Mouse (Mus musculus) hindbrain, embryonic 16.5 days (tissue): ENCODE measurements around the gene P2rx3. TPM values are rescaled to one million over a fixed set of nuclear protein-coding genes. Genes with fewer than 3 reads are reported as not detected.

Experiments
- ATAC-seq: fragments of 200-750 bp; cut with Nextera tagmentation; 2 replicates; pipeline ENCODE4 v1.8.0; 2017; ENCODE audit warnings: moderate TSS enrichment, moderate library complexity
- H3K27ac ChIP-seq: fragments of 300-500 bp; sonication (generic); 2 replicates; pipeline ENCODE4 v1.5.1; 2014; ENCODE audit warnings: low read depth, mild to moderate bottlenecking, control low read depth, low read length, moderate library complexity
- H3K27me3 ChIP-seq: fragments of 300-500 bp; sonication (generic); replicated peaks from 2 replicates; pipeline ENCODE4 v1.6.1; 2014; ENCODE audit warnings: low read length; ENCODE audit not compliant: control insufficient read depth, insufficient read depth
- H3K36me3 ChIP-seq: fragments of 300-500 bp; sonication (generic); 2 replicates; pipeline ENCODE4 v1.6.1; 2014; ENCODE audit warnings: mild to moderate bottlenecking, low read length, moderate library complexity, mixed read lengths; ENCODE audit not compliant: control insufficient read depth, insufficient read depth
- H3K4me1 ChIP-seq: fragments of 300-500 bp; sonication (generic); 2 replicates; pipeline ENCODE4 v1.6.1; 2014; ENCODE audit warnings: low read depth, low read length; ENCODE audit not compliant: control insufficient read depth, insufficient read depth
- H3K4me2 ChIP-seq: fragments of 300-500 bp; sonication (generic); 2 replicates; pipeline ENCODE4 v1.6.1; 2014; ENCODE audit warnings: mild to moderate bottlenecking, low read length, control low read depth, moderate library complexity
- H3K4me3 ChIP-seq: fragments of 300-500 bp; sonication (generic); 2 replicates; pipeline ENCODE4 v1.5.1; 2014; ENCODE audit warnings: mild to moderate bottlenecking, low read length, control low read depth, moderate library complexity
- H3K9ac ChIP-seq: fragments of 300-500 bp; sonication (generic); 2 replicates; pipeline ENCODE4 v1.6.1; 2014; ENCODE audit warnings: low read depth, mild to moderate bottlenecking, control low read depth, low read length, moderate library complexity
- H3K9me3 ChIP-seq: fragments of 300-500 bp; sonication (generic); 2 replicates; pipeline ENCODE4 v1.6.1; 2014; ENCODE audit warnings: mild to moderate bottlenecking, low read length, moderate library complexity; ENCODE audit not compliant: control insufficient read depth
- WGBS: fragments of 180-500 bp; shearing (Covaris S2); extraction: QIAGEN DNeasy Blood & Tissue Kit; methylation state at CpG from one replicate; pipeline ENCODE4 v1.1.7; 2014; 5-methylcytosine and 5-hydroxymethylcytosine counted together
- polyA plus RNA-seq: library from polyadenylated mRNA; unstranded; fragments of >200 nt; fragmentation: Nextera tagmentation; extraction: Ambion mirVana; gene quantifications from 2 replicates; pipeline ENCODE4 v1.2.1, GENCODE M21; 2015

P2rx3 gene
- polyA plus RNA-seq, 1 experiment from 2014 or later, result 8.0 TPM

- H3K9me3 ChIP-seq, result no peaks in the 10 kb centered on the region
- no peak for ATAC-seq
- no peak overlapping the region for H3K27ac ChIP-seq
- H3K36me3 ChIP-seq, result no peaks in the 10 kb centered on the region
- H3K9ac ChIP-seq, result no peak overlapping the region
- H3K4me1 ChIP-seq, result no peaks in the 10 kb centered on the region
- no peak overlapping the region for H3K4me3 ChIP-seq
- WGBS, result 52% methylated on average over 6 of the region's 6 CpGs
- H3K4me2 ChIP-seq, result no peak overlapping the region
- no peaks in the 10 kb centered on the region for H3K27me3 ChIP-seq
Measured at GRCm38 (mm10) chr2:85029897-85030296, 7.4 kb downstream of the P2rx3 start.

- H3K36me3 ChIP-seq, result no peaks in the 10 kb centered on the region
- ATAC-seq, result no peak
- H3K4me3 ChIP-seq, result no peak overlapping the region
- no peaks in the 10 kb centered on the region for H3K4me1 ChIP-seq
- H3K27ac ChIP-seq, result no peak overlapping the region
- no peaks in the 10 kb centered on the region for H3K9me3 ChIP-seq
- no peak overlapping the region for H3K4me2 ChIP-seq
- no peak overlapping the region for H3K9ac ChIP-seq
- 80% methylated on average over 5 of the region's 5 CpGs for WGBS
- H3K27me3 ChIP-seq, result no peaks in the 10 kb centered on the region
Measured at GRCm38 (mm10) chr2:85027281-85027680, 10.0 kb downstream of the P2rx3 start.

DNA sequence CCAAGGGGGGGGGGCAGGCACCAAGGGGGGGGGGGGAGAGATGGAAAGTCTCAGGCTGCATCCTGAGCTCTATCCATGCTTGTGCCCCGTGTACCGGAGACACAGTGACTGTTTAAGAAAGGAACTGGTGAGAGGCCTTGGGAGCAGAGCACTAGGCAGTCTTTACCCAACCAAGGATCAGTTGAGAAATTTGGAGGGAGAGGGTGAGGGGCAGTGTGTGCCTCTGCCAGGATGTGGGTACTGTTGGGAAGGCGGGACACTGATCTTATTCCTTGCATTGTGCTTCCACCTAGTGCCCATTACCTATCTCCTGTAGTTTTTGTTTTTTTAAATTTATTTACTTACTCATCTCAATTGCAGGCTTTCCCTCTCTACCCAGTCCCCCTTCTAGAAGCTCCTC lies 11.1 kb downstream of the P2rx3 start:
- H3K4me3 ChIP-seq, result no peak overlapping the region
- no peak overlapping the region for H3K4me2 ChIP-seq
- H3K9ac ChIP-seq, result no peak overlapping the region
- no peaks in the 10 kb centered on the region for H3K9me3 ChIP-seq
- H3K36me3 ChIP-seq, result no peaks in the 10 kb centered on the region
- H3K4me1 ChIP-seq, result no peaks in the 10 kb centered on the region
- H3K27ac ChIP-seq, result no peak overlapping the region
- 85% methylated on average over 3 of the region's 3 CpGs for WGBS
- ATAC-seq, result no peak
- no peaks in the 10 kb centered on the region for H3K27me3 ChIP-seq

DNA sequence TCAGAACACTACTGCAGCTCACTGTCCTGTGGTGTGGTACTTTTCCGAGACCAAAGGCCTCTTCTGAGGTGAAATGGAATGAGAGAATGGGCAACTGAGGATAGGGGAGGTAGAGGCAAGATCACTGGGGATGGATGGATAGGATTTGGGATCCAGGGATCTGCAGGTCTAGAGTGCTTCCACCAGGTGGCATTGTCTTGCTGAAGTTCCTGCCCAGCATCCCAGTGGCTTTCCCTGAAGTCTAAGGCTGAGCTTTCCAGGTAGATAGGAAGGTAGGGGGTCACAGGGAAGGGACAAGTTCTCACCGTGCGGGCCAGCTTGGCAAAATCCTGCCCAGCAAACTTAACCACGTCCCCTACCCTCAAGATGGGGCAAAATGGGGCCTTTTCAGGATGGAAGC lies 15.2 kb downstream of the P2rx3 start:
- Histone ChIP-seq H3K4me1 (no peaks in the 10 kb centered on the region), H3K4me3 (no peak overlapping the region), H3K27ac (no peak overlapping the region), H3K27me3 (no peaks in the 10 kb centered on the region), H3K36me3 (no peaks in the 10 kb centered on the region), H3K9ac (no peak overlapping the region), H3K4me2 (no peak overlapping the region), H3K9me3 (no peaks in the 10 kb centered on the region)
- 19% methylated on average over 4 of the region's 4 CpGs for WGBS
- ATAC-seq, result no peak; the same call in 1 of the 2 replicates

DNA sequence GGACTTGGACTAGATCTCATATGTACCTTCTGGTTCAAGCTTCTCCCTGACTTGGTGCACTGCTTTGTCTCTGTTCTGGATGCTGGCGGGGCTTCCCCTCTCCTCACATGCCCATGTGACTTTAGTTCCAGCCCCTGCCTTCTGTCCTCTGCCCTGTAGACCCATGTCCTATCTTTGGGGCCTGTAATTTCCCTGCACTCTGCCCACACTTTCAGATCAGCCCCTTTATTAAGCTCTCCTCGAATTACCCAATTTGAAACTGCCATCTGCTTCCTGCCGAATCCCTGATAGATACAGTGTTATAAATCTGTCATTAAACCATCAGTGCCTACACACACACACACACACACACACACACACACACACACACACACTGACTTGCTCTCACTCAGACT lies 22.7 kb downstream of the P2rx3 start:
- no peak overlapping the region for H3K4me2 ChIP-seq
- no peaks in the 10 kb centered on the region for H3K36me3 ChIP-seq
- H3K4me3 ChIP-seq, result no peak overlapping the region
- H3K9me3 ChIP-seq, result no peaks in the 10 kb centered on the region
- no peak overlapping the region for H3K9ac ChIP-seq
- ATAC-seq, result no peak
- H3K27me3 ChIP-seq, result no peaks in the 10 kb centered on the region
- 59% methylated on average over 3 of the region's 3 CpGs for WGBS
- H3K4me1 ChIP-seq, result no peaks in the 10 kb centered on the region
- no peak overlapping the region for H3K27ac ChIP-seq

- Histone ChIP-seq H3K4me3 (no peak overlapping the region), H3K27ac (no peak overlapping the region), H3K4me2 (no peak overlapping the region), H3K9me3 (no peaks in the 10 kb centered on the region), H3K9ac (no peak overlapping the region), H3K4me1 (no peaks in the 10 kb centered on the region), H3K36me3 (no peaks in the 10 kb centered on the region), H3K27me3 (no peaks in the 10 kb centered on the region)
- WGBS, result 87% methylated on average over 5 of the region's 5 CpGs
- no peak for ATAC-seq
Measured at GRCm38 (mm10) chr2:85013826-85014587, 23.3 kb downstream of the P2rx3 start.

DNA sequence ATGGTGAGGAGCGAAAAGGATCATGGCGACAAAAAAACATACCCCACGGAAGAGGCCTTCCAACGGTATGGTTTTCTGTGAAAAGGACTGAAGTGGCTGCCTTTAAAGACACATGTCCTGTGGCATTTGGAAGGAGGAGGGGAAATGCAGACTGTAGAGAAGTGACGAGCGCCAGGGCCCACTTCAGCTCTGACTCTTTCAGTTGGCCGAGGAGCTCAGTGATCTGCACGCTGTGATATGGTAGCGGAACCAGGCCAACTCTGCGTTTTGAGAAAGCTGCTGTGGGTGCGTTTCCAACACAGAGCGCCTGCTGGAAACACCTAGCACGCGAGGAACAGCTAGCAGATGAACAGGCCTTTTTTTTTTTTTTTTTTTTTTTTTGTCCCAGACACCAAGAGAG lies 24.6 kb downstream of the P2rx3 start:
- Histone ChIP-seq H3K4me1 (no peaks in the 10 kb centered on the region), H3K9me3 (no peaks in the 10 kb centered on the region), H3K36me3 (no peaks in the 10 kb centered on the region), H3K4me3 (no peak overlapping the region), H3K9ac (no peak overlapping the region), H3K27ac (no peak overlapping the region), H3K27me3 (no peaks in the 10 kb centered on the region), H3K4me2 (no peak overlapping the region)
- ATAC-seq, result no peak
- WGBS, result 87% methylated on average over 14 of the region's 14 CpGs

DNA sequence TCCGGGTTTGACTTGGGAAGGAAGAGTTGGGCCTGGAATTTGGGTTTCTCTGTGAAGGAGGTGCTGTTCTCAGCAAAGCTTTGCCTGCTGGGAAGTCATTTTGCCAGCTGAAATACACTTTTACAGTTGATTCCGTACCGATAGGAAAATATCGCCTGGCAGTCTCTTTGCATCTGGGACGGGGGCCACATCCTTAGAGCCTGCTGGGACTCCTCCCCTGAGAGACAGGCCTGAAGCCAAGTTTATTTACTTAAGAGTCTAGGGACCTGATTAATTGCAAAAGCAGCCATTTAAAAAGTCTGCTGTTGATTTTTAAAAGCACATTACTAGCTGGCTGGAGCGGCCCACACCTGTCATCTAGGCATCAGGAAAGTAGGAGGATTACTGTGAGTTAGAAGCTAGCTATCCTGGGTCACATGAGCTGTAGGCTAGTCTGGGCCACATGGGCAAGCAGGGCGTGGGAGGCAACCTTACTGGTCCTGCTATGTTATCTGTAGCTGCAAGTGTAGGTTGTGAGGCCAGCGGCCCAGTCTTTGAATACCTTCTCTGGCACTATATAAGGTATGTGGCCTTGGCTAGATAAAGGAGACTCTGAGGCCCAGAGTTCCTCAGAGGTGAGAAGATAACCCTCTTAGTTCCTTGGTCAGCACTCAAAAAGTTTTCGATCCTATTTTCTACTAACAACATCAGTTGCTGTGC lies 25.2 kb downstream of the P2rx3 start:
- ATAC-seq, result 0 out of 2 replicates have a peak, but pooled peaks have one; percentile 35

DNA sequence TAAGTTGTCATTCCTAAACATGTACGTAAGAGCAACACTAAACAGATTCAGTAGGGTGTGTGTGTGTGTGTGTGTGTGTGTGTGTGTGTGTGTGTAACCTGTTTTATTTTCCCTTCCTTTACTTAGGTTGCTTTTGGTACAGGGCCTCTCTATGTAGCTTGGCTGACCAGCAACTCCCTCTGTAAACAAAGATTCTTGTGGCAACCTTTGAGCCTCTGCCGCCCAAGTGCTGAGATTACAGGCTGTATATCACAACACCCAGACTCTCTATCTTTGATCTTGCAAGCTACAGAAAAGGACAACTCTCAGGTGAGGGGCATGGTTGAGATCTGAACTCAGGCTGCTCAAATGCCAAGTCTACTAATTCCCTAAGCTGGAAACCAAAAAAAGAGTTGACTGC lies 28.1 kb downstream of the P2rx3 start:
- Histone ChIP-seq H3K27me3 (no peaks in the 10 kb centered on the region), H3K9me3 (no peaks in the 10 kb centered on the region), H3K27ac (no peak overlapping the region), H3K4me3 (no peak overlapping the region), H3K4me2 (no peak overlapping the region), H3K4me1 (no peaks in the 10 kb centered on the region), H3K9ac (no peak overlapping the region), H3K36me3 (no peaks in the 10 kb centered on the region)
- no peak for ATAC-seq
- WGBS, result 85% methylated on average over 2 of the region's 2 CpGs

More for the DNA sequence above, 25.2 kb downstream of the P2rx3 start:
- no peak overlapping the region for H3K27ac ChIP-seq
- H3K27me3 ChIP-seq, result no peaks in the 10 kb centered on the region
- no peaks in the 10 kb centered on the region for H3K9me3 ChIP-seq
- H3K4me3 ChIP-seq, result no peak overlapping the region
- no peaks in the 10 kb centered on the region for H3K36me3 ChIP-seq
- no peak overlapping the region for H3K9ac ChIP-seq
- H3K4me1 ChIP-seq, result no peaks in the 10 kb centered on the region
- no peak overlapping the region for H3K4me2 ChIP-seq
- WGBS, result 69% methylated on average over 9 of the region's 9 CpGs
